Mouse (Mus musculus) hindbrain, embryonic 12.5 days (tissue): ENCODE data around the gene Agxt2. TPM values are rescaled to one million over a fixed set of nuclear protein-coding genes. Genes with fewer than 3 reads are reported as not detected.
A peak's percentile ranks its signal among the peaks of the same experiment; 100 is the strongest.

Experiments
- ATAC-seq: fragments of 200-750 bp; cut with Nextera tagmentation; 2 replicates; pipeline ENCODE4 v1.8.0; 2017; ENCODE audit warnings: moderate TSS enrichment; ENCODE audit not compliant: low FRiP score
- H3K27ac ChIP-seq: fragments of 300-500 bp; sonication (generic); 2 replicates; pipeline ENCODE4 v1.5.1; 2016; ENCODE audit warnings: mild to moderate bottlenecking
- H3K27me3 ChIP-seq: fragments of 300-500 bp; sonication (generic); 2 replicates; pipeline ENCODE4 v1.6.1; 2016; ENCODE audit warnings: mild to moderate bottlenecking
- H3K36me3 ChIP-seq: fragments of 300-500 bp; sonication (generic); 2 replicates; pipeline ENCODE4 v1.6.1; 2016; ENCODE audit warnings: mild to moderate bottlenecking
- H3K4me1 ChIP-seq: fragments of 300-500 bp; sonication (generic); 2 replicates; pipeline ENCODE4 v1.6.1; 2016
- H3K4me2 ChIP-seq: fragments of 300-500 bp; sonication (generic); replicated peaks from 2 replicates; pipeline ENCODE4 v1.6.1; 2016; ENCODE audit warnings: mild to moderate bottlenecking
- H3K4me3 ChIP-seq: fragments of 300-500 bp; sonication (generic); 2 replicates; pipeline ENCODE4 v1.5.1; 2016; ENCODE audit warnings: mild to moderate bottlenecking
- H3K9ac ChIP-seq: fragments of 300-500 bp; sonication (generic); 2 replicates; pipeline ENCODE4 v1.6.1; 2016; ENCODE audit warnings: mild to moderate bottlenecking, moderate library complexity
- H3K9me3 ChIP-seq: fragments of 300-500 bp; sonication (generic); replicated peaks from 2 replicates; pipeline ENCODE4 v1.6.1; 2016; ENCODE audit warnings: mild to moderate bottlenecking
- WGBS: fragments of 180-500 bp; shearing (Covaris S2); methylation state at CpG from one replicate; pipeline ENCODE4 v1.1.7; 2016; 5-methylcytosine and 5-hydroxymethylcytosine counted together
- polyA plus RNA-seq: library from polyadenylated mRNA; unstranded; fragments of >200 nt; fragmentation: Nextera tagmentation; extraction: Ambion mirVana; gene quantifications from 2 replicates; pipeline ENCODE4 v1.2.1, GENCODE M21; 2016

The Agxt2 gene
- polyA plus RNA-seq, 1 experiment from 2014 or later, result not detected

GRCm38 (mm10) chr15:10379757-10380458 lies 21.6 kb downstream of the Agxt2 start:
- no peak overlapping the region for H3K27ac ChIP-seq
- no peaks in the 10 kb centered on the region for H3K27me3 ChIP-seq
- WGBS, result 89% methylated on average over 3 of the region's 3 CpGs
- H3K9me3 ChIP-seq, result no peaks in the 10 kb centered on the region
- ATAC-seq, result no peak
- H3K4me3 ChIP-seq, result no peak overlapping the region
- no peak overlapping the region for H3K4me2 ChIP-seq
- no peak overlapping the region for H3K9ac ChIP-seq
- no peaks in the 10 kb centered on the region for H3K4me1 ChIP-seq
- H3K36me3 ChIP-seq, result no peaks in the 10 kb centered on the region

- Histone ChIP-seq H3K9ac (no peak overlapping the region), H3K4me2 (no peak overlapping the region), H3K27ac (no peak overlapping the region), H3K27me3 (no peaks in the 10 kb centered on the region), H3K4me1 (no peaks in the 10 kb centered on the region), H3K36me3 (no peaks in the 10 kb centered on the region), H3K9me3 (no peaks in the 10 kb centered on the region), H3K4me3 (no peak overlapping the region)
- WGBS, result 77% methylated on average over 2 of the region's 2 CpGs
- ATAC-seq, result no peak
Measured at GRCm38 (mm10) chr15:10387263-10387662, 28.9 kb downstream of the Agxt2 start.

- Histone ChIP-seq H3K9me3 (no peaks in the 10 kb centered on the region), H3K27ac (no peak overlapping the region), H3K4me1 (no peaks in the 10 kb centered on the region), H3K4me3 (no peak overlapping the region), H3K4me2 (no peak overlapping the region), H3K9ac (no peak overlapping the region), H3K36me3 (no peaks in the 10 kb centered on the region), H3K27me3 (no peaks in the 10 kb centered on the region)
- no peak for ATAC-seq
- 74% methylated on average over 2 of the region's 2 CpGs for WGBS
Measured at GRCm38 (mm10) chr15:10399795-10400194, 41.5 kb downstream of the Agxt2 start.

- no peak for ATAC-seq
- no peak overlapping the region for H3K9ac ChIP-seq
- no peaks in the 10 kb centered on the region for H3K36me3 ChIP-seq
- H3K9me3 ChIP-seq, result no peaks in the 10 kb centered on the region
- no peak overlapping the region for H3K4me2 ChIP-seq
- H3K27ac ChIP-seq, result no peak overlapping the region
- H3K27me3 ChIP-seq, result no peaks in the 10 kb centered on the region
- no peaks in the 10 kb centered on the region for H3K4me1 ChIP-seq
- 49% methylated on average over 3 of the region's 3 CpGs for WGBS
- no peak overlapping the region for H3K4me3 ChIP-seq
Measured at GRCm38 (mm10) chr15:10400415-10400814, 42.1 kb downstream of the Agxt2 start.

GRCm38 (mm10) chr15:10409842-10410241 lies 51.5 kb downstream of the Agxt2 start:
- no peak overlapping the region for H3K4me3 ChIP-seq
- no peaks in the 10 kb centered on the region for H3K27me3 ChIP-seq
- no peak overlapping the region for H3K27ac ChIP-seq
- H3K9ac ChIP-seq, result no peak overlapping the region
- WGBS, result 88% methylated on average over 3 of the region's 3 CpGs
- no peak overlapping the region for H3K4me2 ChIP-seq
- ATAC-seq, result no peak
- H3K36me3 ChIP-seq, result no peaks in the 10 kb centered on the region
- no peaks in the 10 kb centered on the region for H3K4me1 ChIP-seq
- H3K9me3 ChIP-seq, result no peaks in the 10 kb centered on the region

- no peak for ATAC-seq
Measured at GRCm38 (mm10) chr15:10410881-10411280, 52.5 kb downstream of the Agxt2 start.

GRCm38 (mm10) chr15:10413656-10414055 lies 55.3 kb downstream of the Agxt2 start:
- Histone ChIP-seq H3K9me3 (no peaks in the 10 kb centered on the region), H3K9ac (no peak overlapping the region), H3K4me1 (no peaks in the 10 kb centered on the region), H3K36me3 (no peaks in the 10 kb centered on the region), H3K4me3 (no peak overlapping the region), H3K4me2 (no peak overlapping the region), H3K27ac (no peak overlapping the region), H3K27me3 (no peaks in the 10 kb centered on the region)
- ATAC-seq, result no peak
- WGBS, result 94% methylated on average over 6 of the region's 6 CpGs

More at GRCm38 (mm10) chr15:10410881-10411280, 52.5 kb downstream of the Agxt2 start:
- 93% methylated on average over 2 of the region's 2 CpGs for WGBS
- H3K9me3 ChIP-seq, result no peaks in the 10 kb centered on the region
- no peak overlapping the region for H3K4me3 ChIP-seq
- H3K27ac ChIP-seq, result no peak overlapping the region
- no peaks in the 10 kb centered on the region for H3K36me3 ChIP-seq
- no peaks in the 10 kb centered on the region for H3K4me1 ChIP-seq
- H3K27me3 ChIP-seq, result no peaks in the 10 kb centered on the region
- no peak overlapping the region for H3K4me2 ChIP-seq
- no peak overlapping the region for H3K9ac ChIP-seq

GRCm38 (mm10) chr15:10421138-10421784 lies 62.9 kb downstream of the Agxt2 start:
- peak; percentile 86 for ATAC-seq
- H3K27me3 ChIP-seq, result no peaks in the 10 kb centered on the region
- no peak overlapping the region; the same call in 1 of the 2 replicates for H3K27ac ChIP-seq
- 14% methylated on average over 7 of the region's 7 CpGs for WGBS
- no peak overlapping the region for H3K4me3 ChIP-seq
- no peaks in the 10 kb centered on the region for H3K9me3 ChIP-seq
- H3K4me1 ChIP-seq, result peaks cover 7% of the 10 kb centered on the region
- H3K4me2 ChIP-seq, result no peak overlapping the region
- H3K36me3 ChIP-seq, result no peaks in the 10 kb centered on the region
- no peak overlapping the region for H3K9ac ChIP-seq

- Histone ChIP-seq H3K9ac (no peak overlapping the region), H3K27me3 (no peaks in the 10 kb centered on the region), H3K27ac (no peak overlapping the region; the same call in 1 of the 2 replicates), H3K4me2 (no peak overlapping the region), H3K36me3 (no peaks in the 10 kb centered on the region), H3K4me1 (peaks cover 7% of the 10 kb centered on the region), H3K4me3 (no peak overlapping the region), H3K9me3 (no peaks in the 10 kb centered on the region)
- ATAC-seq, result no peak
- WGBS, result 34% methylated on average over 1 of the region's 1 CpGs
Measured at GRCm38 (mm10) chr15:10421785-10422144, 63.4 kb downstream of the Agxt2 start.

- Histone ChIP-seq H3K27me3 (no peaks in the 10 kb centered on the region), H3K9me3 (no peaks in the 10 kb centered on the region), H3K4me3 (no peak overlapping the region), H3K4me2 (no peak overlapping the region), H3K9ac (no peak overlapping the region), H3K4me1 (peaks cover 7% of the 10 kb centered on the region), H3K36me3 (no peaks in the 10 kb centered on the region), H3K27ac (no peak overlapping the region)
- WGBS, result 96% methylated on average over 6 of the region's 6 CpGs
- ATAC-seq, result no peak
Measured at GRCm38 (mm10) chr15:10426124-10426523, 67.8 kb downstream of the Agxt2 start.

- Histone ChIP-seq H3K27me3 (no peaks in the 10 kb centered on the region), H3K27ac (no peak overlapping the region), H3K9me3 (no peaks in the 10 kb centered on the region), H3K4me2 (no peak overlapping the region), H3K4me1 (peaks cover 3% of the 10 kb centered on the region), H3K4me3 (no peak overlapping the region), H3K9ac (no peak overlapping the region), H3K36me3 (no peaks in the 10 kb centered on the region)
- ATAC-seq, result no peak
- WGBS, result 93% methylated on average over 13 of the region's 13 CpGs
Measured at GRCm38 (mm10) chr15:10426545-10427266, 68.4 kb downstream of the Agxt2 start.

GRCm38 (mm10) chr15:10436893-10437292 lies 78.6 kb downstream of the Agxt2 start:
- no peak overlapping the region for H3K9ac ChIP-seq
- no peak overlapping the region for H3K27ac ChIP-seq
- no peak for ATAC-seq
- no peaks in the 10 kb centered on the region for H3K4me1 ChIP-seq
- H3K4me2 ChIP-seq, result no peak overlapping the region
- 82% methylated on average over 1 of the region's 1 CpGs for WGBS
- 0 out of 2 replicates have a peak, but pooled peaks cover 6% of the 10 kb centered on the region for H3K9me3 ChIP-seq
- peaks cover 9% of the 10 kb centered on the region; the same call in 1 of the 2 replicates for H3K36me3 ChIP-seq
- no peaks in the 10 kb centered on the region for H3K27me3 ChIP-seq
- no peak overlapping the region for H3K4me3 ChIP-seq
